Mouse (Mus musculus): ENCODE data around the gene Xpr1. TPM values are rescaled to one million over a fixed set of nuclear protein-coding genes. Genes with fewer than 3 reads are reported as not detected.

Xpr1 gene
- polyA plus RNA-seq, 1 experiment from 2014 or later = 71.2 TPM

- Histone ChIP-seq H3K9ac (replicated peaks) (no peak overlapping the region), H3K4me3 (no peak overlapping the region)
These were observed 23.2 kb downstream of the Xpr1 start for GRCm38 (mm10) chr1:155394021-155394420.

GRCm38 (mm10) chr1:155392825-155393224 is 24.4 kb downstream of the Xpr1 start:
- Histone ChIP-seq H3K4me1 (peaks cover 22% of the 10 kb centered on the region), H3K4me2 (replicated peaks) (no peak overlapping the region), H3K36me3 (no peaks in the 10 kb centered on the region), H3K4me3 (no peak overlapping the region), H3K9ac (replicated peaks) (no peak overlapping the region), H3K27me3 (no peaks in the 10 kb centered on the region), H3K27ac (replicated peaks) (no peak overlapping the region), H3K9me3 (no peaks in the 10 kb centered on the region)
- no peak for ATAC-seq (replicated peaks)
- whole genome bisulfite sequencing = 96% methylated on average over 7 of the region's 7 CpGs

More at GRCm38 (mm10) chr1:155394021-155394420, 23.2 kb downstream of the Xpr1 start:
- Histone ChIP-seq H3K4me1 (peaks cover 26% of the 10 kb centered on the region), H3K27ac (replicated peaks) (no peak overlapping the region), H3K27me3 (no peaks in the 10 kb centered on the region), H3K9me3 (no peaks in the 10 kb centered on the region), H3K4me2 (replicated peaks) (no peak overlapping the region), H3K36me3 (no peaks in the 10 kb centered on the region)
- ATAC-seq (replicated peaks) = no peak
- WGBS = 55% methylated on average over 2 of the region's 2 CpGs

- 41% methylated on average over 4 of the region's 4 CpGs for WGBS
- no peaks in the 10 kb centered on the region for H3K36me3 ChIP-seq
- no peak overlapping the region for H3K9ac ChIP-seq (replicated peaks)
- H3K4me3 ChIP-seq = no peak overlapping the region
- H3K27me3 ChIP-seq = no peaks in the 10 kb centered on the region
- peaks cover 22% of the 10 kb centered on the region for H3K4me1 ChIP-seq
- no peaks in the 10 kb centered on the region for H3K9me3 ChIP-seq
- no peak for ATAC-seq (replicated peaks)
- no peak overlapping the region for H3K4me2 ChIP-seq (replicated peaks)
- H3K27ac ChIP-seq (replicated peaks) = no peak overlapping the region
These were observed 25.7 kb downstream of the Xpr1 start for GRCm38 (mm10) chr1:155391537-155391936.

- ATAC-seq (replicated peaks) = no peak
- no peak overlapping the region for H3K9ac ChIP-seq (replicated peaks)
These were observed 28.8 kb downstream of the Xpr1 start for GRCm38 (mm10) chr1:155388418-155388817.

GRCm38 (mm10) chr1:155386551-155386950 is 30.7 kb downstream of the Xpr1 start:
- Histone ChIP-seq H3K9ac (replicated peaks) (no peak overlapping the region), H3K36me3 (0 out of 2 replicates have a peak, but pooled peaks cover 6% of the 10 kb centered on the region), H3K4me3 (no peak overlapping the region), H3K9me3 (no peaks in the 10 kb centered on the region), H3K4me2 (replicated peaks) (no peak overlapping the region), H3K4me1 (peaks cover 12% of the 10 kb centered on the region), H3K27ac (replicated peaks) (no peak overlapping the region), H3K27me3 (no peaks in the 10 kb centered on the region)
- no peak for ATAC-seq (replicated peaks)
- WGBS = 77% methylated on average over 4 of the region's 4 CpGs

More at GRCm38 (mm10) chr1:155388418-155388817, 28.8 kb downstream of the Xpr1 start:
- Histone ChIP-seq H3K4me1 (peaks cover 13% of the 10 kb centered on the region), H3K36me3 (0 out of 2 replicates have a peak, but pooled peaks cover 6% of the 10 kb centered on the region), H3K27ac (replicated peaks) (no peak overlapping the region), H3K9me3 (no peaks in the 10 kb centered on the region), H3K4me2 (replicated peaks) (no peak overlapping the region), H3K4me3 (no peak overlapping the region), H3K27me3 (no peaks in the 10 kb centered on the region)
- 68% methylated on average over 1 of the region's 1 CpGs for WGBS

- Histone ChIP-seq H3K9ac (replicated peaks) (no peak overlapping the region), H3K36me3 (0 out of 2 replicates have a peak, but pooled peaks cover 6% of the 10 kb centered on the region), H3K27me3 (no peaks in the 10 kb centered on the region), H3K27ac (replicated peaks) (no peak overlapping the region), H3K4me2 (replicated peaks) (no peak overlapping the region), H3K4me1 (no peaks in the 10 kb centered on the region; the same call in 1 of the 2 replicates), H3K9me3 (no peaks in the 10 kb centered on the region), H3K4me3 (no peak overlapping the region)
- no peak for ATAC-seq (replicated peaks)
- 91% methylated on average over 8 of the region's 8 CpGs for WGBS
These were observed 33.6 kb downstream of the Xpr1 start for GRCm38 (mm10) chr1:155383319-155384302.

GRCm38 (mm10) chr1:155381931-155382330 is 35.3 kb downstream of the Xpr1 start:
- H3K4me3 ChIP-seq = no peak overlapping the region
- 27% methylated on average over 1 of the region's 1 CpGs for WGBS
- H3K36me3 ChIP-seq = 0 out of 2 replicates have a peak, but pooled peaks cover 6% of the 10 kb centered on the region
- no peaks in the 10 kb centered on the region for H3K9me3 ChIP-seq
- no peak overlapping the region for H3K27ac ChIP-seq (replicated peaks)
- no peak overlapping the region for H3K9ac ChIP-seq (replicated peaks)
- H3K27me3 ChIP-seq = no peaks in the 10 kb centered on the region
- H3K4me1 ChIP-seq = no peaks in the 10 kb centered on the region
- no peak overlapping the region for H3K4me2 ChIP-seq (replicated peaks)
- ATAC-seq (replicated peaks) = no peak

- 100% methylated on average over 1 of the region's 1 CpGs for WGBS
- Histone ChIP-seq H3K27me3 (no peaks in the 10 kb centered on the region), H3K27ac (replicated peaks) (no peak overlapping the region), H3K4me2 (replicated peaks) (no peak overlapping the region), H3K9ac (replicated peaks) (no peak overlapping the region), H3K36me3 (0 out of 2 replicates have a peak, but pooled peaks cover 6% of the 10 kb centered on the region), H3K4me1 (no peaks in the 10 kb centered on the region), H3K4me3 (no peak overlapping the region), H3K9me3 (no peaks in the 10 kb centered on the region)
- no peak for ATAC-seq (replicated peaks)
These were observed 37.9 kb downstream of the Xpr1 start for GRCm38 (mm10) chr1:155379289-155379688.

GRCm38 (mm10) chr1:155372821-155373220 is 44.4 kb downstream of the Xpr1 start:
- H3K4me1 ChIP-seq = no peaks in the 10 kb centered on the region
- H3K27me3 ChIP-seq = no peaks in the 10 kb centered on the region
- no peak overlapping the region for H3K27ac ChIP-seq (replicated peaks)
- no peak for ATAC-seq (replicated peaks)
- WGBS = 33% methylated on average over 1 of the region's 1 CpGs
- no peak overlapping the region for H3K4me2 ChIP-seq (replicated peaks)
- H3K9ac ChIP-seq (replicated peaks) = no peak overlapping the region
- H3K36me3 ChIP-seq = no peaks in the 10 kb centered on the region
- no peak overlapping the region for H3K4me3 ChIP-seq
- no peaks in the 10 kb centered on the region for H3K9me3 ChIP-seq

- Histone ChIP-seq H3K27ac (replicated peaks) (no peak overlapping the region), H3K9ac (replicated peaks) (no peak overlapping the region), H3K36me3 (no peaks in the 10 kb centered on the region), H3K4me3 (no peak overlapping the region), H3K9me3 (no peaks in the 10 kb centered on the region), H3K27me3 (no peaks in the 10 kb centered on the region), H3K4me1 (0 out of 2 replicates have a peak, but pooled peaks cover 2% of the 10 kb centered on the region), H3K4me2 (replicated peaks) (no peak overlapping the region)
- no peak for ATAC-seq (replicated peaks)
- WGBS = 55% methylated on average over 2 of the region's 2 CpGs
These were observed 47.0 kb downstream of the Xpr1 start for GRCm38 (mm10) chr1:155370075-155370658.

GRCm38 (mm10) chr1:155366366-155366765 is 50.8 kb downstream of the Xpr1 start:
- Histone ChIP-seq H3K27me3 (no peaks in the 10 kb centered on the region), H3K36me3 (no peaks in the 10 kb centered on the region), H3K4me2 (replicated peaks) (no peak overlapping the region), H3K9ac (replicated peaks) (no peak overlapping the region), H3K4me3 (no peak overlapping the region), H3K27ac (replicated peaks) (no peak overlapping the region), H3K9me3 (no peaks in the 10 kb centered on the region), H3K4me1 (0 out of 2 replicates have a peak, but pooled peaks cover 2% of the 10 kb centered on the region)
- no peak for ATAC-seq (replicated peaks)
- 67% methylated on average over 4 of the region's 4 CpGs for whole genome bisulfite sequencing

- 96% methylated on average over 4 of the region's 4 CpGs for WGBS
- 0 out of 2 replicates have a peak, but pooled peaks cover under 1% of the 10 kb centered on the region for H3K4me1 ChIP-seq
- H3K36me3 ChIP-seq = no peaks in the 10 kb centered on the region
- no peak overlapping the region for H3K27ac ChIP-seq (replicated peaks)
- H3K4me2 ChIP-seq (replicated peaks) = no peak overlapping the region
- no peaks in the 10 kb centered on the region for H3K27me3 ChIP-seq
- ATAC-seq (replicated peaks) = no peak
- H3K9ac ChIP-seq (replicated peaks) = no peak overlapping the region
- H3K9me3 ChIP-seq = no peaks in the 10 kb centered on the region
- H3K4me3 ChIP-seq = no peak overlapping the region
These were observed 55.6 kb downstream of the Xpr1 start for GRCm38 (mm10) chr1:155361502-155362126.
